Mouse (Mus musculus) neural tube, embryonic 10.5 days (tissue): ENCODE results near the gene Qars.

Experiments
- DNase-seq: peaks from one replicate; pipeline ENCODE4 v3.0.0-alpha.2; 2017; ENCODE audit warnings: low spot score; ENCODE audit errors: extremely low spot score

Gene Qars

GRCm38 (mm10) chr9:108486973-108487530, 20.5 kb upstream of the Qars start:
- no peak for DNase-seq

- no peak for DNase-seq
Observed at GRCm38 (mm10) chr9:108488403-108488802, 19.1 kb upstream of the Qars start.

GRCm38 (mm10) chr9:108489215-108489614, 18.3 kb upstream of the Qars start:
- no peak for DNase-seq

GRCm38 (mm10) chr9:108489702-108490558, 17.6 kb upstream of the Qars start:
- no peak for DNase-seq

- peak; percentile 95 for DNase-seq
Observed at GRCm38 (mm10) chr9:108490559-108491285, 16.8 kb upstream of the Qars start, which contains the start of gene Usp19. Gene Usp19 (plus strand): TSS chr9:108490602.

GRCm38 (mm10) chr9:108491286-108491580, 16.3 kb upstream of the Qars start:
- DNase-seq, result no peak

GRCm38 (mm10) chr9:108492043-108492750, 15.3 kb upstream of the Qars start:
- DNase-seq, result no peak

- DNase-seq, result no peak
Observed at GRCm38 (mm10) chr9:108493246-108493645, 14.3 kb upstream of the Qars start.

GRCm38 (mm10) chr9:108494146-108494825, 13.2 kb upstream of the Qars start:
- no peak for DNase-seq

GRCm38 (mm10) chr9:108494905-108495304, 12.6 kb upstream of the Qars start:
- DNase-seq, result no peak

GRCm38 (mm10) chr9:108499231-108499630, 8.3 kb upstream of the Qars start:
- no peak for DNase-seq

GRCm38 (mm10) chr9:108499943-108500342, 7.6 kb upstream of the Qars start:
- DNase-seq, result no peak

GRCm38 (mm10) chr9:108506901-108507300, 605 bp upstream of the Qars start:
- DNase-seq, result no peak

GRCm38 (mm10) chr9:108508776-108509175, 1.3 kb downstream of the Qars start:
- DNase-seq, result no peak

GRCm38 (mm10) chr9:108516380-108517251, 9.1 kb downstream of the Qars start, which contains the start of gene Qrich1:
Gene Qrich1 (plus strand): TSS chr9:108516806.
- DNase-seq, result peak; percentile 94

- DNase-seq, result peak; percentile 87
Observed at GRCm38 (mm10) chr9:108517253-108517930, 9.9 kb downstream of the Qars start.

- no peak for DNase-seq
Observed at GRCm38 (mm10) chr9:108517931-108518332, 10.4 kb downstream of the Qars start.

- no peak for DNase-seq
Observed at GRCm38 (mm10) chr9:108521604-108522003, 14.1 kb downstream of the Qars start.

GRCm38 (mm10) chr9:108523341-108523740, 15.8 kb downstream of the Qars start:
- DNase-seq, result no peak
